ENCODE assay signal across 16 mouse cellular contexts in genomic region chr6:28633656-28634055, GRCm38 (mm10).
A peak's percentile ranks its signal among the peaks of the same experiment; 100 is the strongest.
DNase-seq lines count a peak whose midpoint lies in the region; ATAC-seq lines count a peak whose summit lies in the region.
"Had no signal": no experiment of that assay in that cellular context is flagged by ENCODE, and none has a peak within 500 bp of the region (broad histone marks: within the 10 kb centered on the region; RNA-seq: fewer than 3 reads in every experiment).

No protein-coding gene starts in this region.

- WGBS in heart, embryonic 13.5 days, result 58% methylated on average over 3 of the region's 3 CpGs
- 55% methylated on average over 3 of the region's 3 CpGs for WGBS in heart, embryonic 12.5 days
- WGBS in neural tube, embryonic 13.5 days, result 39% methylated on average over 3 of the region's 3 CpGs

- no peaks in the 10 kb centered on the region for H3K36me3 ChIP-seq in heart, embryonic 13.5 days
- H3K36me3 ChIP-seq in heart, embryonic 12.5 days, result no peaks in the 10 kb centered on the region
- H3K36me3 ChIP-seq in neural tube, embryonic 13.5 days, result no peaks in the 10 kb centered on the region
- H3K36me3 ChIP-seq: limb, embryonic 15.5 days; midbrain, embryonic 15.5 days had no signal

- peaks cover 60% of the 10 kb centered on the region for H3K4me1 ChIP-seq in heart, embryonic 13.5 days
- peaks cover 45% of the 10 kb centered on the region for H3K4me1 ChIP-seq in heart, embryonic 12.5 days (replicated peaks)
- H3K4me1 ChIP-seq in neural tube, embryonic 13.5 days (replicated peaks), result peaks cover 45% of the 10 kb centered on the region

- H3K27me3 ChIP-seq in heart, embryonic 13.5 days (replicated peaks), result no peaks in the 10 kb centered on the region
- no peaks in the 10 kb centered on the region for H3K27me3 ChIP-seq in heart, embryonic 12.5 days (replicated peaks)
- H3K27me3 ChIP-seq in neural tube, embryonic 13.5 days, result no peaks in the 10 kb centered on the region
- H3K27me3 ChIP-seq: limb, embryonic 15.5 days; midbrain, embryonic 15.5 days had no signal

- no peak for DNase-seq in cerebellum, postnatal 4 days (ENCODE audit: low spot score in 2 of 2)
- no peak for DNase-seq in neural tube, embryonic 10.5 days (ENCODE audit: extremely low spot score, low spot score)
- DNase-seq in cerebellum, postnatal 14 days, result peak; percentile 39 to 51
- DNase-seq in kidney, adult 9 months, result no peak
- DNase-seq: adrenal gland, adult 8-10 months; gastrocnemius, postnatal 14 days; heart, postnatal 14 days; kidney, adult 11 months had no signal

- H3K4me2 ChIP-seq in heart, embryonic 13.5 days, result no peak overlapping the region
- H3K4me2 ChIP-seq in heart, embryonic 12.5 days, result no peak overlapping the region
- no peak overlapping the region for H3K4me2 ChIP-seq in neural tube, embryonic 13.5 days
- H3K4me2 ChIP-seq: limb, embryonic 15.5 days; midbrain, embryonic 15.5 days had no signal

- H3K9ac ChIP-seq in heart, embryonic 13.5 days, result no peak overlapping the region
- H3K9ac ChIP-seq in heart, embryonic 12.5 days, result no peak overlapping the region
- no peak overlapping the region for H3K9ac ChIP-seq in neural tube, embryonic 13.5 days
- H3K9ac ChIP-seq: limb, embryonic 15.5 days; midbrain, embryonic 15.5 days had no signal

- H3K4me3 ChIP-seq in heart, embryonic 13.5 days, result no peak overlapping the region
- H3K4me3 ChIP-seq in heart, embryonic 12.5 days, result no peak overlapping the region
- no peak overlapping the region for H3K4me3 ChIP-seq in neural tube, embryonic 13.5 days
- H3K4me3 ChIP-seq: limb, embryonic 15.5 days; midbrain, embryonic 15.5 days had no signal

- no peaks in the 10 kb centered on the region for H3K9me3 ChIP-seq in heart, embryonic 13.5 days
- H3K9me3 ChIP-seq in heart, embryonic 12.5 days (replicated peaks), result no peaks in the 10 kb centered on the region
- H3K9me3 ChIP-seq in neural tube, embryonic 13.5 days, result no peaks in the 10 kb centered on the region
- H3K9me3 ChIP-seq: limb, embryonic 15.5 days; midbrain, embryonic 15.5 days had no signal

- peak; percentile 62; the same call in 1 of the 2 replicates for ATAC-seq in cerebellum, adult (ENCODE audit: insufficient number of reproducible peaks, low FRiP score, low TSS enrichment)
- ATAC-seq in heart, embryonic 13.5 days (ENCODE audit: extremely low read depth, insufficient number of reproducible peaks, low FRiP score, low TSS enrichment), result no peak
- ATAC-seq in heart, embryonic 12.5 days (ENCODE audit: insufficient number of reproducible peaks, low FRiP score), result no peak
- ATAC-seq in neural tube, embryonic 13.5 days (ENCODE audit: low read depth), result no peak
- ATAC-seq: lung, postnatal 0 days; midbrain, embryonic 15.5 days had no signal

- peak overlapping the region; percentile 66; the same call in 1 of the 2 replicates for H3K27ac ChIP-seq in heart, embryonic 13.5 days (replicated peaks)
- no peak overlapping the region for H3K27ac ChIP-seq in heart, embryonic 12.5 days (ENCODE audit: poor library complexity, severe bottlenecking)
- peak overlapping the region; percentile 49; the same call in 1 of the 2 replicates for H3K27ac ChIP-seq in neural tube, embryonic 13.5 days (replicated peaks)
- H3K27ac ChIP-seq: midbrain, embryonic 15.5 days; stomach, postnatal 0 days had no signal

Comparison
In these comparisons a context has a peak if more than half of its experiments do, and no peak if none do; other contexts are left out.
1. DNase-seq: peak in cerebellum, postnatal 14 days (2 of 2); none in cerebellum, postnatal 4 days (0 of 2), neural tube, embryonic 10.5 days (single experiment) and kidney, adult 9 months (single experiment).